Mouse (Mus musculus) embryonic facial prominence, embryonic 10.5 days (tissue): ENCODE results near the gene Srbd1. TPM values are rescaled to one million over a fixed set of nuclear protein-coding genes. Genes with fewer than 3 reads are reported as not detected.

Experiments
- DNase-seq: peaks from one replicate; pipeline ENCODE4 v3.0.0-alpha.2; 2017; ENCODE audit warnings: low spot score
- H3K27ac ChIP-seq: fragments of 300-500 bp; sonication (generic); replicated peaks from 2 replicates; pipeline ENCODE4 v1.5.1; 2016; ENCODE audit warnings: mild to moderate bottlenecking
- H3K27me3 ChIP-seq: fragments of 300-500 bp; sonication (generic); replicated peaks from 2 replicates; pipeline ENCODE4 v1.6.1; 2016; ENCODE audit warnings: low read depth, mild to moderate bottlenecking; ENCODE audit not compliant: poor library complexity, severe bottlenecking
- H3K36me3 ChIP-seq: fragments of 300-500 bp; sonication (generic); replicated peaks from 2 replicates; pipeline ENCODE4 v1.6.1; 2016; ENCODE audit warnings: mild to moderate bottlenecking, moderate library complexity
- H3K4me1 ChIP-seq: fragments of 300-500 bp; sonication (generic); 2 replicates; pipeline ENCODE4 v1.6.1; 2016
- H3K4me3 ChIP-seq: fragments of 300-500 bp; sonication (generic); 2 replicates; pipeline ENCODE4 v1.5.1; 2016; ENCODE audit warnings: mild to moderate bottlenecking, moderate library complexity
- H3K9me3 ChIP-seq: fragments of 300-500 bp; sonication (generic); 2 replicates; pipeline ENCODE4 v1.6.1; 2016; ENCODE audit warnings: mild to moderate bottlenecking
- WGBS: fragments of 180-500 bp; shearing (Covaris S2); methylation state at CpG from one replicate; pipeline ENCODE4 v1.1.7; 2016; 5-methylcytosine and 5-hydroxymethylcytosine counted together
- polyA plus RNA-seq: library from polyadenylated mRNA; unstranded; fragments of >200 nt; fragmentation: Nextera tagmentation; extraction: Ambion mirVana; gene quantifications from 2 replicates; pipeline ENCODE4 v1.2.1, GENCODE M21; 2016

The Srbd1 gene
- polyA plus RNA-seq, 1 experiment from 2014 or later = 24.5 TPM

DNA sequence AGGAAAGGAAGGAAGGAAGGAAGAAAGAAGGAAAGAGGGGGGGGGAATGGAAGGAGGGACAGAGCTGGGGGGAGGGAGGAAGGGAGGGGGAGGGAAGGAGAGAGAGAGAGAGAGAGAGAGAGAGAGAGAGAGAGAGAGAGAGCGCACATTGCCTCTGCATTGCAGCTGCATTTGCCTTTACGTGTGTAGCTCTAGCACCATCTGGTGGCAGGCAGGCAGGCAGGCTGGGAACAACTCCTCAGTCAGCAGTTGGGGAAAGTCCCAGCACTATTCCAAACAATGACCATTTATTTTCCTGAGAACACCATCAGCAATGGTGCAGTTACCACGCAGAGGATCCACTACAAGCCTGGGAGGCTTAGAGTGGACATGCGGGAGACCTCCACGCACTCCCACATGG lies 81.5 kb downstream of the Srbd1 start:
- 10% methylated on average over 5 of the region's 5 CpGs for WGBS
- peak; percentile 82 for DNase-seq
- no peak overlapping the region for H3K4me3 ChIP-seq

GRCm38 (mm10) chr17:86060911-86061310 lies 84.1 kb downstream of the Srbd1 start:
- no peaks in the 10 kb centered on the region for H3K9me3 ChIP-seq
- H3K27me3 ChIP-seq = no peaks in the 10 kb centered on the region
- H3K4me3 ChIP-seq = no peak overlapping the region
- H3K4me1 ChIP-seq = peaks cover 6% of the 10 kb centered on the region
- H3K36me3 ChIP-seq = peaks cover 16% of the 10 kb centered on the region
- no peak for DNase-seq
- 87% methylated on average over 5 of the region's 5 CpGs for WGBS
- no peak overlapping the region for H3K27ac ChIP-seq

More for the DNA sequence above, 81.5 kb downstream of the Srbd1 start:
- Histone ChIP-seq H3K27me3 (no peaks in the 10 kb centered on the region), H3K36me3 (peaks cover 5% of the 10 kb centered on the region), H3K27ac (peak overlapping the region; percentile 14; the same call in 1 of the 2 replicates), H3K9me3 (no peaks in the 10 kb centered on the region), H3K4me1 (peaks cover 6% of the 10 kb centered on the region)

DNA sequence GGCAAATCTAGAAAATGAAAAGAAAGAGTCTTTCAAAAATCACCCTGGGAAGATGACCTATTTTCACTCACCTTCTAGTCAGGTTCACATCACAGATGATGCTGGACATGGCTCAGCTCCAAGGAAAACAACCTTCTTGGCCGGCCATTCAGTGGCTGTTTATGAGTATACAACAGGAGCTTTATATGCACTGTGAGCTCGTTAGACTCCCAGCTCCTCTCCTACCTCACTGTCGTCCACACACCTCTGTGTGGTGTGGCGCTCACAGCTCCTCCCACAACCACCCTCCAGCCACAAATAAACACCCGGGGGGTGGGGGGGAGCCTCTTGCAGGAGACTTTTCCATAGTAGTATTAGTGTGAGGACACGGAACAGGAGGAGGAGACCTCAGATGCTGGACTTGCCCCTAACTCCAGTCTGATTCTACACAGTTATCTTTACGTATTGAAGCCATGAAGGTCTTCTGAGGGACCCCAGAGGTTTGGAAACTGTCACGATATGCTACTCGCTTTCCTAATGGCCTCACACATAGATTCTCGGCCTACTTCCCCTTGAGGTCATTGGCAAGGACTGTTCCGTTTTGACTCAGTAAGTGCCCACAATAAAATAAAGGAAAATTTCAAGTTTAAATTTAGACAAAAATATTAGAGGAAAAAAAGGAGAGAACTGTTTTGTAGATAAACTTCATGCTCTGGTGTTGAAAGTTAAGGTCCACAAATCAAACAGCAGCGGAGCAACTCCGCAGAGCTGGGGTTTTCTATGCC lies 104.6 kb downstream of the Srbd1 start:
- Histone ChIP-seq H3K36me3 (no peaks in the 10 kb centered on the region), H3K9me3 (no peaks in the 10 kb centered on the region), H3K27ac (no peak overlapping the region), H3K27me3 (no peaks in the 10 kb centered on the region), H3K4me3 (no peak overlapping the region), H3K4me1 (peaks cover 32% of the 10 kb centered on the region)
- 82% methylated on average over 13 of the region's 13 CpGs for WGBS
- no peak for DNase-seq

GRCm38 (mm10) chr17:86039741-86040140 lies 105.2 kb downstream of the Srbd1 start:
- 91% methylated on average over 3 of the region's 3 CpGs for WGBS
- DNase-seq = no peak
- Histone ChIP-seq H3K36me3 (no peaks in the 10 kb centered on the region), H3K27ac (0 out of 2 replicates have a peak overlapping the region, but pooled peaks have one; percentile 35), H3K9me3 (no peaks in the 10 kb centered on the region), H3K27me3 (no peaks in the 10 kb centered on the region), H3K4me3 (no peak overlapping the region), H3K4me1 (peaks cover 38% of the 10 kb centered on the region)

DNA sequence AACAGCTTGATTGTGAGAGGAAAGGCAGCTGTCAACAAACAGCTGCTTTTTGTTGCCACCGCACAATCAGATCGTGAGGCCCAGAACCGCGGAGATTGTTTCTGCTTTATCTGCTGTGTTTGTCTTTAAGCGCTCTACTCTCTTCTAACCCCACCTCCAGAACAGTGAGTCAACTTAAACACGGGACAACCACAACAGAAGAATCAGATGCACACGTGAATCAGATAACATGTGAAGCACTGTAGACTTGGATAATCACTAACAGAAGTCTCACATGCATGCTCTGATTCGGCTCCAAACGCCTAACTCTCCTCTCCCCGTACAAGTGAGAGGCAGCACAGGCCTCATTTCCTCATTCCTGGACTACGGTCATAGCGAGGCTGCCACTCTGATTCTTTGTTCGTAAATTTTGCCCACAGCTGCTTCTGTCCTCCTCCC lies 106.7 kb downstream of the Srbd1 start:
- WGBS = 36% methylated on average over 13 of the region's 13 CpGs
- H3K9me3 ChIP-seq = no peaks in the 10 kb centered on the region
- H3K27me3 ChIP-seq = no peaks in the 10 kb centered on the region
- peak; percentile 60 for DNase-seq
- peaks cover 50% of the 10 kb centered on the region for H3K4me1 ChIP-seq
- no peaks in the 10 kb centered on the region for H3K36me3 ChIP-seq
- H3K27ac ChIP-seq = peak overlapping the region; percentile 78
- H3K4me3 ChIP-seq = no peak overlapping the region

GRCm38 (mm10) chr17:86035576-86035975 lies 109.4 kb downstream of the Srbd1 start:
- H3K9me3 ChIP-seq = no peaks in the 10 kb centered on the region
- no peaks in the 10 kb centered on the region for H3K36me3 ChIP-seq
- H3K27ac ChIP-seq = no peak overlapping the region
- 89% methylated on average over 3 of the region's 3 CpGs for WGBS
- no peak overlapping the region for H3K4me3 ChIP-seq
- peaks cover 77% of the 10 kb centered on the region for H3K4me1 ChIP-seq
- no peaks in the 10 kb centered on the region for H3K27me3 ChIP-seq
- no peak for DNase-seq

DNA sequence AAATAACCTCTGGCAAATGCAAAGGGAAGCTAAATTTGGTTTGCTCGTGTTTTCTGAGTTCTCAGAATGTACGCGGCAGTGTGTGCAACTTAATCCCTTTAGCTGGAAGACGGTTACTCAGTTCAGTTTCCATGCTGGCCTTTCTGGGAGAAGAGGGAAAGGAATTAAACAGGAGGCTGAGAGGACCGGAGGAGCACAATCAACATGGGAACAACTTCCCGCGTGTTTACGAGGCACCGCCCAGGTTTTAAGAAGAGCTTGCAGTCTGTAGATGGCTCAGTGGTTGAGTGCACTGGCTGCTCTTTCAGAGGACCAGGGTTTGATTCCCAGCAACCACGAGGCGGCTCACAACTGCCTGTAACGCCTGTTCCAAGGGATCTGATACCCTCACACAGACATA lies 109.8 kb downstream of the Srbd1 start:
- Histone ChIP-seq H3K27me3 (no peaks in the 10 kb centered on the region), H3K4me3 (no peak overlapping the region), H3K36me3 (no peaks in the 10 kb centered on the region), H3K4me1 (peaks cover 78% of the 10 kb centered on the region), H3K9me3 (no peaks in the 10 kb centered on the region), H3K27ac (0 out of 2 replicates have a peak overlapping the region, but pooled peaks have one; percentile 71)
- no peak for DNase-seq
- 77% methylated on average over 12 of the region's 12 CpGs for WGBS

GRCm38 (mm10) chr17:86034641-86035040 lies 110.3 kb downstream of the Srbd1 start:
- WGBS = 65% methylated on average over 6 of the region's 6 CpGs
- H3K27me3 ChIP-seq = no peaks in the 10 kb centered on the region
- H3K36me3 ChIP-seq = no peaks in the 10 kb centered on the region
- H3K27ac ChIP-seq = peak overlapping the region; percentile 71; the same call in 1 of the 2 replicates
- no peaks in the 10 kb centered on the region for H3K9me3 ChIP-seq
- H3K4me3 ChIP-seq = no peak overlapping the region
- H3K4me1 ChIP-seq = peaks cover 82% of the 10 kb centered on the region
- DNase-seq = no peak

- peaks cover 64% of the 10 kb centered on the region for H3K4me1 ChIP-seq
- H3K4me3 ChIP-seq = no peak overlapping the region
- no peak for DNase-seq
- H3K9me3 ChIP-seq = no peaks in the 10 kb centered on the region
- H3K27ac ChIP-seq = peak overlapping the region; percentile 67
- H3K36me3 ChIP-seq = no peaks in the 10 kb centered on the region
- 43% methylated on average over 3 of the region's 3 CpGs for WGBS
- no peaks in the 10 kb centered on the region for H3K27me3 ChIP-seq
Measured at GRCm38 (mm10) chr17:86032113-86032714, 112.8 kb downstream of the Srbd1 start.

DNA sequence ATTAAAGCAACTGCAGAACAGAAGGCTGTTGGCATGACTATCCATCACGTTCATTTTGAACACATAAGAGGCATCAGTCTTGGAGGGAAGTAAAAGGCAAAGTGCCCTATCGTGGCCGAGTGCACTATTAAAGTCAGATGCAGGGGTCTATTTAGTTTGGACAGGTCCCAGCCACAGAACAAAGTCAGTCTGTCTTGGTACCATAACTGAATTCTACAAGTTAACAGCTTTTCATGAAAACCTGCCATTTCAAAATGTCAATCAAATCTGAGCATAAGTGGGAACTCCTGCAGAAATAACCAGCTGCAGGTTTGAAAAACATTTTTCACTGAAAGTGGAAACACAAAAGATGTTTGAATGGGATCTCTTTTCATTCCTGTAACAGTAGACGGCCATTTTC lies 115.0 kb downstream of the Srbd1 start:
- Histone ChIP-seq H3K4me1 (peaks cover 59% of the 10 kb centered on the region), H3K27ac (no peak overlapping the region)
- 34% methylated on average over 4 of the region's 4 CpGs for WGBS

GRCm38 (mm10) chr17:86029175-86029574 lies 115.8 kb downstream of the Srbd1 start:
- no peak for DNase-seq
- H3K4me3 ChIP-seq = no peak overlapping the region
- H3K27ac ChIP-seq = no peak overlapping the region
- WGBS = 88% methylated on average over 1 of the region's 1 CpGs
- no peaks in the 10 kb centered on the region for H3K36me3 ChIP-seq
- H3K4me1 ChIP-seq = peaks cover 52% of the 10 kb centered on the region
- H3K9me3 ChIP-seq = no peaks in the 10 kb centered on the region
- no peaks in the 10 kb centered on the region for H3K27me3 ChIP-seq

More for the DNA sequence above, 115.0 kb downstream of the Srbd1 start:
- H3K4me3 ChIP-seq = no peak overlapping the region
- H3K27me3 ChIP-seq = no peaks in the 10 kb centered on the region
- peak; percentile 28 for DNase-seq
- H3K9me3 ChIP-seq = no peaks in the 10 kb centered on the region
- no peaks in the 10 kb centered on the region for H3K36me3 ChIP-seq

- H3K9me3 ChIP-seq = no peaks in the 10 kb centered on the region
- no peak overlapping the region for H3K4me3 ChIP-seq
- no peak for DNase-seq
- peaks cover 40% of the 10 kb centered on the region for H3K4me1 ChIP-seq
- no peaks in the 10 kb centered on the region for H3K36me3 ChIP-seq
- H3K27ac ChIP-seq = no peak overlapping the region
- 85% methylated on average over 4 of the region's 4 CpGs for WGBS
- H3K27me3 ChIP-seq = no peaks in the 10 kb centered on the region
Measured at GRCm38 (mm10) chr17:86027577-86028199, 117.3 kb downstream of the Srbd1 start.
